Mouse (Mus musculus): Measurements from ENCODE around the gene Hnrnpk.

Gene Hnrnpk

GRCm38 (mm10) chr13:58388379-58388778, 14.8 kb downstream of the Hnrnpk start:
- peak; percentile 61 for DNase-seq

DNA sequence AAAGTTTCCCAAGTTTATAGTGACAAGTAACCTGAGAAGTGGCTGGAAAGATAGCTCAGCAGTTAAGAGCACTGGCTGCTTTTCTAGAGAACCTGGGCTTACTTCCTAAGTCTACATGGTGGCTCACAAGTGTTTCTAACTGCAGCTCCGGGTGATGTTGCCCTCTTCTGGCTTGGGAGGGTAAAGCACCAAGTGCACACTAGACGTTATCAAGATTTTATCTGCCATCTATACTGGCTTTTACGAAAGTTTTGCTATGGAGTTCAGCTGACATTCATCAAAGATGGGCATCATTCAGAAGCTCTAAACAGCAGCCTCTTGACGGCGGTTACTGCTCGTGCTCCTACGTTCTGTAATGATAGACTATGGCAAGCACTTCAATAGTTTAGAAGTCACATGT, 15.2 kb downstream of the Hnrnpk start:
- DNase-seq: peak; percentile 89

DNA sequence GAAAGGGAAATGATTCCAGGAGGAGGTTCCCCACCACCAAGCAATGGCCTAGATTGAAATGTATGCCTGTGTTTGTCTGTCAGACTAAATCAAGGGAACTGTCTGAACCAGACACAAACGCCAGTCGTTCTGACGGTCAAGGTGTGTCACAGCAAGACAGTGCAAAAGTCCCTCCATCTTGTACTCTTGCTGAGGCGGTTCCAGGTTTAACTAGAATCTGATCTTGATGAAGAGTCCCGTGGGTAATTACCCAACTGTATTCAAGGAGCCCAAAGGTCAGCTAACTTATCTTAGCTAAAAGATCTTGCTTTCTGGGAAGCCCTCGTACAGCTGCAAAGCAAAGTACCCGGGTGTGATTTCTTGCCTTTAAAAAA, 17.6 kb downstream of the Hnrnpk start:
- no peak for DNase-seq

DNA sequence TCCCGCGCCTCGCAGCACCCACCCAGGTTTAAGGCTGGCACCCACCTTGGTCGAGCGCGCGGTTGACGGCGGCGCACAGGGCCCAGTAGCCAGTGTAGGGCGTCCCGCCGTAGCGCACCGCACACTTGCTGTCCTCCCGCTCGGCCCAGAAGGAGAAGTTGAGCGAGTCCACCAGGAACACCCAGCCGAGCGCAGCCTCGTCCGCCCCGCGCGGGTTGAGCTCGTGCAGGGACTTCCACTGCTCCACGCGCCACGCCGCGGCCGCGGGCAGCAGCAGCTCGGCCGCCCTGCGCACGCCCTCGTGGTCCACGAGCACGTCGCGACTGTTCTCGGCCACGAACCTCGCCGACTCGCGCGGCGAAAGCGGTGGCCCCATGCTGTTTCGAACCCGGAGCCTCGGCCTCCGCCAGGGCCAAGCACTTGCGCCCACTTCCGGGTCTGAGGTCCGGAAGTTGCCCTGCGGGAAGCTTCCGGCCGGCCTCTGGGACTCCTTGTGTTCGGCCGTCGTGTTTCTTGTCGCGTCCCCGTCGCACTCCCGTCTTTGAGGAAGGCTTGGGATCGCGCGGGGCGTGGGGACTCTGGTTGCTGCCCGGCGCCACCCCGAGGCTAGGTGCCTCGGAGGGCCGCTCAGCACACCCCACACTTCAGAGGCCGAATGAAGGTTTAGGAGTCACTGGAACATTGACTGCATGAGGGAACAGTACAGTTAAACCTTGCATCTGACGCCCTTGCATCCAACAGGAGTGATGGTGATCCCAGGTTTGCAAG, 18.2 kb downstream of the Hnrnpk start, which contains the start of gene 2210016F16Rik:
TSS of gene 2210016F16Rik (minus strand) at position 447 of the 768 bp plus-strand sequence.
- DNase-seq: peak; percentile 97

GRCm38 (mm10) chr13:58384371-58384770, 18.8 kb downstream of the Hnrnpk start:
- no peak for DNase-seq

DNA sequence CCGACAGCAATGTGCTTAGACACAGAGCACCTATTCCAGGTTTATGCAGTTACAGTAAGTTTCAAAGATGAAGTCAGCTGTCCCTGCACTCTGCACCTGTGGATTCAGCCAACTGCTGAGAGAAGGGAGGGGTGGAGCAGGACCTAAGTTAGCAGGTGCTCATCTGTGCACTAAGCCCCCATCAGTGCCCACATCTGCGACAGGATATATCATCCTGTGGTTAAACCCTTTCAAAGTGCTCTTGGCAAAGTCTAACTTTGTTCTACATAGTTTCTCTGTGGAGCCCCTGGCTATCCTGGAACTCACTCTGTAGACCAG, 30.0 kb downstream of the Hnrnpk start:
- DNase-seq: peak; percentile 8

DNA sequence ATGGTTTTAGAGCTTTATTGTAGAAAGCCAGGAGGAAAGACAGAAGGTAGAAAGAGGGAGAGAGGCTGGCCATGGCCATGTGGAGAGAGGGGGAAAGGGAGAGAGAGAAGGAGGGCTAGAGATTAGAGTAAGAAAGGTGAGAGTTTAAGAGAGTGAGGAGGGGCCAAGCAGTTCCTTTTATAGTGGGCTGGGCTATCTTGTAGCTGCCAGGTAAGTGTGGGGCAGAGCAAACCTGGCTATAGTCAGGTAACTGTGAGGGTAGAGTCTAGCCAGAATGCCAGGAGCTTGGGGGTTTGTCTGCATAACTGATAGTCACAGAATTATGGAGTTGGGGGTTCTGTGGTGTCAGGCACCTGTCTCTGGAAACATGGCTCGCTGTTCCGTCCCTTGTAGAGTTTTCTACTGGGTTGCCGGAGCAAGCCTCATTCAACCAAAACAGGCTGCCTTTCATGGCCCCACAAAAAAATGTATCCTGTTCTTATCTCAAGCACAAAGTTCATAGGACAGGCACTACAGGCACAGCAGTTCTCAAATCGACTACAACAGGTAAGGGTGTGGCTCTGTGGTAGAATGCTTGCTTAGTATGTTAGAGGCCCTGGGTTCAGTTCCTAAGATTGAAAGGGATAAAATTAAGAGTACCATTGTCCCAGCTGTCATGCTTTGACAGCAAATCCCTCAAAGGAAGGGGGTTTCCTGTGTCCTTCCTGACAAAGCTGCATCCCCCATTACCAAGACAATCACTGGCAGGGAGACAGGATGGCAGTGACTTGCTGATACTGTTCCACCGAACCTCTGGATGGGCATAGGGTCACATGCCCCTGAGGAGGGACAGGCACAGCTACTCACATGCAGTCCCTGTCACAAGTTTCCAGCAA, 30.6 kb downstream of the Hnrnpk start:
- peak; percentile 81 for DNase-seq

DNA sequence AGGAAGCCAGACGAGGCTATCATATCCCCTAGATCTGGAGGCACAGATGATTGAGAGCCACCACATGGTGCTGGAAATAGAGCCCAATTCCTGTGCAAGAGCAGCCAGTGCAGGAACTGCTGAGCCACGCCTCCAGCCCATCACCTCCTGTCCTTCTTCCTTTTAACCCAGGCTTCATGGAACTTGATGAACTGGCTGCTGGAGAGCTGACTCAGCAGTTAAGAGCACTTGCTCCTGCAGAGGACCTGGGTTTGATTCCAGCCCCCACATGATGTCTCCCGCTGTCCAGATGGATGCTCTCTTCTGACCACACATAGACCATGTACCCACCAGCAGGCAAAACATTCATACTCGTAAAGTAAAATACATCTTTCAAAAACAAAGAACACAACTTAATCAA, 34.3 kb downstream of the Hnrnpk start:
- DNase-seq: peak; percentile 86

DNA sequence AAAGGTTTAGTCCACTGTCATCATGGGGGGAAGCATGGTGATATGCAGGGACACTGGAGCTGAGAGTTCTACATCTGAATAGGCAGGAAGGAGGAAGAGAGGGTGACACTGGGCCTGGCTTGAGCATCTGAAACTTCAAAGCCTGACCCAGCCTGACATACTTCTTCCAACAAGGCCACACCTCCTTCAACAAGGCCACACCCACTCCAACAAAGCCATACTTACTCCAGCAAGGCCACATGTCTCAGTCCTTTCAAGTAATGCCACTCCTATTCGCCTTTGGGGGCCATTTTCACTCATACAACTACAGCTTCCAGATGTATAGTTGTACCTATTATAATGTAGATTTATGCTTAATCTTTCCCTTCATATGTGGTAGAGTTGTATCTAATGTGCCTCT, 35.5 kb downstream of the Hnrnpk start:
- peak; percentile 66 for DNase-seq

DNA sequence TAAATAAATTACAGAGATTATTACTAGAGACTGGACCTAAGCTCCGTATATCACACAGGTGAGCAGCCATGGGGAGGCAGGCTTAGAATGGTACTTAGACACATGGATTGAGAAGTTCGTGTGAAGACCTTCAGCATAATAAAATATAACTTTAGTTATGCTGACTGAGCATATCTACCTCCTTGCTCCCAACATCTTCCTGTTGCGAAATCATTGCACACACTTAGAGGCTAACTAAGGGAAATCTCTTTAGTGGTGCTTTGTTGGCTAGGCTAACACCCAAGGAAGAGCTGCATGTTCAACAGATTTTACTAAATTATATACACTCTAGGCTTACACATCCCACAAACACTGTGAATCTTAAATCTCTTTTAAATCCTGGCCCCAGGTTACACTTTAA, 36.8 kb downstream of the Hnrnpk start:
- DNase-seq: peak; percentile 39

GRCm38 (mm10) chr13:58365179-58365578, 38.0 kb downstream of the Hnrnpk start:
- peak; percentile 77 for DNase-seq

- peak; percentile 85 for DNase-seq
Measured at GRCm38 (mm10) chr13:58364353-58365175, 38.6 kb downstream of the Hnrnpk start.

DNA sequence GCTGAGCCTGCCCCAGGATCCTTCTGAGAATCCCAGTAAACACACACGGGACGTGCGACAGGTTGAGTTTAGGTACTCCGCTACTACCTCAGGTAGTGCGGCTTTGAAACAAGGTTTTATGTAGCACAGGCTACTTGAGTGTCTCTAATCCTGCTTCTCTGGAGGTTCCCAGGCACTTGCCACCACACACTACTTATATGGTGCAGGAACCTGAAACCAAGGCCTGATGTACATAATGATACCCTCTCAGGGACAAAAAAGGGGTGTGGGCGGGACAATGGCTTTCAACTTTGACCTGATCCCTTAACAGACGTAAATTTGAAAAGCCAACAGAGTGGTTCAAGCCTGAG, 43.9 kb downstream of the Hnrnpk start:
- no peak for DNase-seq

GRCm38 (mm10) chr13:58358629-58359303, 44.4 kb downstream of the Hnrnpk start, which contains the start of gene Kif27:
Gene Kif27, minus strand, starts transcription at chr13:58359122.
- DNase-seq: peak; percentile 98

- DNase-seq: no peak
Measured at GRCm38 (mm10) chr13:58352996-58353395, 50.1 kb downstream of the Hnrnpk start.

GRCm38 (mm10) chr13:58350606-58351005, 52.5 kb downstream of the Hnrnpk start:
- DNase-seq: peak; percentile 56

GRCm38 (mm10) chr13:58344505-58344904, 58.6 kb downstream of the Hnrnpk start:
- peak; percentile 73 for DNase-seq
